In the genomic region with DNA sequence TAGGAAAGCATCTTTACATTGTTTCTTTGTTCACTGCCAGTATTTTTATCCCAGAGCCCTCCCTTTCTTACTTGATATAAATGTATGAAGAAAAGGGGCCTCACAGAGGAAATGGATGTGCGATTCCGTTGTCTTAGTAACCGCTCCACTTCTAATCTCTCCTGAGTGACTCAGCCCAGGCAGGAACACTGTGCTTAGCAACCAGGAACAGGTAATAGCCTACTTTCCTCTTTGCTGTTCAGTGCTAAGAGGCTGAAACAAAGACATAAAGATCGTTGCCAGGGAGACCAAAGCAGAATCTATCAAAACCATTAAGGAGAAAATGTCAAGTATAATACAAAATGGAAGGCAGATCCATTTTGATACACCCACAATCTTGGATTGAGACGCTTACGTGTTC, we compare ENCODE assay signal across 16 mouse cellular contexts. TPM values are rescaled to one million over a fixed set of nuclear protein-coding genes. Genes with fewer than 3 reads are reported as not detected.
DNase-seq lines count a peak whose midpoint lies in the region; ATAC-seq lines count a peak whose summit lies in the region.
"Had no signal": no experiment of that assay in that cellular context is flagged by ENCODE, and none has a peak within 500 bp of the region (broad histone marks: within the 10 kb centered on the region; RNA-seq: fewer than 3 reads in every experiment).

No protein-coding gene starts in this region.

- intact Hi-C loops in left cerebral cortex, postnatal 14 days (cut with DNase I), result loop anchor here (10.0 kb wide), 1 partner anchor 606 kb away; no protein-coding TSS in a partner anchor

- no peaks in the 10 kb centered on the region for H3K36me3 ChIP-seq in hindbrain, embryonic 13.5 days
- no peaks in the 10 kb centered on the region for H3K36me3 ChIP-seq in hindbrain, embryonic 11.5 days (ENCODE audit: control insufficient read depth, insufficient read depth, low read length)
- H3K36me3 ChIP-seq in limb, embryonic 10.5 days, result peaks cover 13% of the 10 kb centered on the region
- H3K36me3 ChIP-seq: heart, embryonic 15.5 days had no signal

- 78% methylated on average over 6 of the region's 6 CpGs for WGBS in hindbrain, embryonic 13.5 days
- WGBS in hindbrain, embryonic 11.5 days, result 89% methylated on average over 6 of the region's 6 CpGs
- WGBS in limb, embryonic 10.5 days, result 90% methylated on average over 6 of the region's 6 CpGs

- H3K27me3 ChIP-seq in hindbrain, embryonic 13.5 days, result no peaks in the 10 kb centered on the region
- H3K27me3 ChIP-seq in hindbrain, embryonic 11.5 days (ENCODE audit: control insufficient read depth, insufficient read depth, low read length), result no peaks in the 10 kb centered on the region
- no peaks in the 10 kb centered on the region; the same call in 1 of the 2 replicates for H3K27me3 ChIP-seq in limb, embryonic 10.5 days (ENCODE audit: low read depth, poor library complexity, severe bottlenecking)
- H3K27me3 ChIP-seq: heart, embryonic 15.5 days had no signal

- H3K4me2 ChIP-seq in hindbrain, embryonic 13.5 days, result no peak overlapping the region
- no peak overlapping the region for H3K4me2 ChIP-seq in hindbrain, embryonic 11.5 days (replicated peaks; ENCODE audit: low read depth, low read length)
- H3K4me2 ChIP-seq: heart, embryonic 15.5 days; liver, embryonic 11.5 days; lung, embryonic 14.5 days had no signal

- no peaks in the 10 kb centered on the region for H3K9me3 ChIP-seq in hindbrain, embryonic 13.5 days
- no peaks in the 10 kb centered on the region for H3K9me3 ChIP-seq in hindbrain, embryonic 11.5 days (ENCODE audit: control insufficient read depth, low read length)
- no peaks in the 10 kb centered on the region for H3K9me3 ChIP-seq in limb, embryonic 10.5 days (replicated peaks)
- H3K9me3 ChIP-seq: heart, embryonic 15.5 days had no signal

- H3K9ac ChIP-seq in hindbrain, embryonic 13.5 days, result no peak overlapping the region
- H3K9ac ChIP-seq in hindbrain, embryonic 11.5 days (ENCODE audit: low read depth, low read length), result no peak overlapping the region
- H3K9ac ChIP-seq: heart, embryonic 15.5 days; lung, embryonic 14.5 days had no signal

- 0 out of 2 replicates have a peak overlapping the region, but pooled peaks have one; percentile 40 for H3K27ac ChIP-seq in hindbrain, embryonic 13.5 days
- H3K27ac ChIP-seq in hindbrain, embryonic 11.5 days (ENCODE audit: low read depth, low read length), result no peak overlapping the region
- no peak overlapping the region for H3K27ac ChIP-seq in limb, embryonic 10.5 days
- H3K27ac ChIP-seq: heart, embryonic 15.5 days had no signal

- peak; percentile 85 for ATAC-seq in hindbrain, embryonic 13.5 days (ENCODE audit: low FRiP score)
- ATAC-seq in hindbrain, embryonic 11.5 days (ENCODE audit: low FRiP score), result no peak
- ATAC-seq: Patski had no signal

- H3K4me1 ChIP-seq in hindbrain, embryonic 13.5 days (replicated peaks), result no peaks in the 10 kb centered on the region
- H3K4me1 ChIP-seq in hindbrain, embryonic 11.5 days (replicated peaks; ENCODE audit: control insufficient read depth, insufficient read depth, low read length), result no peaks in the 10 kb centered on the region
- H3K4me1 ChIP-seq in limb, embryonic 10.5 days, result no peaks in the 10 kb centered on the region
- H3K4me1 ChIP-seq: heart, embryonic 15.5 days had no signal

- H3K4me3 ChIP-seq in hindbrain, embryonic 13.5 days, result no peak overlapping the region
- no peak overlapping the region for H3K4me3 ChIP-seq in hindbrain, embryonic 11.5 days (ENCODE audit: low read depth, low read length)
- H3K4me3 ChIP-seq in limb, embryonic 10.5 days, result no peak overlapping the region
- H3K4me3 ChIP-seq: heart, embryonic 15.5 days had no signal

- DNase-seq in hindbrain, embryonic 11.5 days (ENCODE audit: low spot score), result no peak
- peak; percentile 36 to 46 for DNase-seq in right cerebral cortex, postnatal 10 days (ENCODE audit: low spot score in 2 of 2)
- no peak for DNase-seq in right cerebral cortex, postnatal 4 days
- DNase-seq in left cerebral cortex, postnatal 14 days (ENCODE audit: low spot score in 2 of 2), result peak; percentile 22
- DNase-seq in limb, embryonic 10.5 days (ENCODE audit: low spot score), result no peak
- no peak for DNase-seq in layer of hippocampus, postnatal 36 days
- DNase-seq: adrenal gland, postnatal 36 days; cerebellum, postnatal 10 days; kidney, adult 9 months; lung, embryonic 14.5 days; thymus, postnatal 14 days had no signal

RNA-seq across cellular contexts. Expression of gene Alas2, which starts 38.5 kb away (rescaled TPM):
- polyA plus RNA-seq in hindbrain, embryonic 13.5 days (2015; fragmentation: Nextera tagmentation; extraction: Ambion mirVana), result 24.6 and 27.5 TPM in 2 replicates
- 48.4 and 53.7 TPM in 2 replicates for polyA plus RNA-seq in hindbrain, embryonic 11.5 days (2014; fragmentation: Nextera tagmentation; extraction: Ambion mirVana)
- 10 to 100 TPM; 12.7 to 13.4 TPM for total RNA-seq in left cerebral cortex, postnatal 14 days (2021)
- 44.8 and 58.6 TPM in 2 replicates for polyA plus RNA-seq in limb, embryonic 10.5 days (2016; fragmentation: Nextera tagmentation; extraction: Ambion mirVana)
- 1 to 10 TPM; 3.8 to 4.5 TPM for total RNA-seq in layer of hippocampus, postnatal 36 days (2021)
- total RNA-seq: granulocyte monocyte progenitor cell, adult 5-6 weeks had no signal

RNA-seq across cellular contexts. Expression of gene Tmem29, which starts 49.7 kb away (rescaled TPM):
- polyA plus RNA-seq in hindbrain, embryonic 13.5 days (2015; fragmentation: Nextera tagmentation; extraction: Ambion mirVana), result 69.8 and 73.6 TPM in 2 replicates
- polyA plus RNA-seq in hindbrain, embryonic 11.5 days (2014; fragmentation: Nextera tagmentation; extraction: Ambion mirVana), result 44.8 and 51.6 TPM in 2 replicates
- total RNA-seq in left cerebral cortex, postnatal 14 days (2021), result 10 to 100 TPM; 45.2 to 45.8 TPM
- 41.4 and 45.7 TPM in 2 replicates for polyA plus RNA-seq in limb, embryonic 10.5 days (2016; fragmentation: Nextera tagmentation; extraction: Ambion mirVana)
- total RNA-seq in layer of hippocampus, postnatal 36 days (2021), result 10 to 100 TPM; 40.6 to 51.4 TPM

Comparison
In these comparisons a context has a peak if more than half of its experiments do, and no peak if none do; other contexts are left out.
1. DNase-seq: peak in right cerebral cortex, postnatal 10 days (2 of 2) and left cerebral cortex, postnatal 14 days (2 of 2); none in hindbrain, embryonic 11.5 days (single experiment), right cerebral cortex, postnatal 4 days (single experiment), limb, embryonic 10.5 days (single experiment) and layer of hippocampus, postnatal 36 days (0 of 2).